Mouse (Mus musculus) B cell, adult 67 days (primary cell): ENCODE data around the gene Bend4. TPM values are rescaled to one million over a fixed set of nuclear protein-coding genes. Genes with fewer than 3 reads are reported as not detected.

Source experiments
- total RNA-seq, 2 experiments: library from RNA; stranded (reverse); gene quantifications; 4 replicates each; pipeline ENCODE4 v1.2.4; 2023

The Bend4 gene
- total RNA-seq, result under 1 TPM; 0.52 to 0.56 TPM

GRCm38 (mm10) chr5:67427443-67428360 is at the start of gene Bend4:
Bend4 (minus strand) TSS chr5:67428310.

Other genes with a start within 250 kb of the Bend4 start
- 10 to 100 TPM; 60.9 to 70.1 TPM for gene Tmem33, start 167.7 kb downstream of the Bend4 start, total RNA-seq
- gene Slc30a9, start 121.4 kb downstream of the Bend4 start, total RNA-seq, result 10 to 100 TPM; 73.3 to 73.7 TPM
- gene Shisa3, start 179.6 kb upstream of the Bend4 start, total RNA-seq, result not detected